Mouse (Mus musculus): ENCODE measurements around the gene Acrv1.

DNA sequence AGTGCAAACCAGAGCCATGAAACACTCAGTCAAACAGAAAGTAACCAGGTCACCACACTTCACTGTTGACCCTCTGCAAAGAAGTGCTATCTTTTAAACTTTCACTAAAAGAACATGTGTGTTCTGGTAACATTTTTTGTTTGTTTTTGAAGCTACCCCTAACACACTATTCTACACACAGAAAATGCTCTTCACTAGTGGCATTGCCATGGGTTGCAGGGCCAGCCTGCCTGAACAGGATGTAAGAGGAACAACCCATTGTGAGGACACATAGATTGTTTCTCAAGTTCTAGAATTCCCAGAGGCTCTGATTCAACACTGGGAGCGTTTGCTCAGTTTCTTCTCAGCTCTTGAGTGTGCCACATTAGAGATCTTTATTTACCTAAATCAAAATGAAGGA is at the start of gene Acrv1:
- TF ChIP-seq POLR2A (IDR thresholded peaks at IDR 0.05; ENCODE audit: control insufficient read depth, low read depth, low read length) (no peak), CTCF (IDR thresholded peaks at IDR 0.05; ENCODE audit: control insufficient read depth, insufficient read depth, insufficient replicate concordance, low read depth, low read length) (no peak)
